Mouse (Mus musculus) MEL (cell line): ENCODE results near the gene Lbp.

Source experiments
- BHLHE40 ChIP-seq: IDR thresholded peaks from 2 replicates; pipeline ENCODE4 v1.6.1; 2012; ENCODE audit warnings: low read depth, mild to moderate bottlenecking, inconsistent platforms, low read length, improper control_type of control experiment, borderline replicate concordance
- CTCF ChIP-seq, 3 experiments: IDR thresholded peaks in 2 of 3; conservative IDR thresholded peaks in 1 of 3; 2 replicates each; pipeline ENCODE4 v1.5.1; 2011 to 2012; ENCODE audit warnings: low read length in 3 of 3, low read depth in 2 of 3, mild to moderate bottlenecking in 2 of 3, improper control_type of control experiment in 1 of 3, inconsistent platforms in 1 of 3, mixed read lengths in 1 of 3, moderate library complexity in 1 of 3; ENCODE audit not compliant: control insufficient read depth in 1 of 3, insufficient read depth in 1 of 3, poor library complexity in 1 of 3, severe bottlenecking in 1 of 3
- EP300 ChIP-seq, 2 experiments: IDR thresholded peaks; 2 replicates each; pipeline ENCODE4 v1.6.1; 2011; ENCODE audit warnings: improper control_type of control experiment in 2 of 2, low read length in 2 of 2, low read depth in 1 of 2, mild to moderate bottlenecking in 1 of 2
- GATA1 ChIP-seq: IDR thresholded peaks from 2 replicates; pipeline ENCODE4 v1.6.1; 2011; ENCODE audit warnings: low read depth, low read length, improper control_type of control experiment
- HCFC1 ChIP-seq: IDR thresholded peaks from 2 replicates; pipeline ENCODE4 v1.6.1; 2012; ENCODE audit warnings: low read depth, mild to moderate bottlenecking, inconsistent platforms, low read length, improper control_type of control experiment, moderate library complexity
- JUND ChIP-seq: IDR thresholded peaks from 2 replicates; pipeline ENCODE4 v1.6.1; 2011; ENCODE audit warnings: low read depth, mild to moderate bottlenecking, improper control_type of control experiment, low read length
- KAT2A ChIP-seq: conservative IDR thresholded peaks from 2 replicates; pipeline ENCODE4 v1.6.1; 2012; ENCODE audit warnings: low read depth, low read length, improper control_type of control experiment, inconsistent platforms
- MYB ChIP-seq: IDR thresholded peaks from 2 replicates; pipeline ENCODE4 v1.6.1; 2011; ENCODE audit warnings: mild to moderate bottlenecking, low read depth, low read length, improper control_type of control experiment
- NRF1 ChIP-seq: IDR thresholded peaks from 2 replicates; pipeline ENCODE4 v1.6.1; 2014; ENCODE audit warnings: low read depth, mild to moderate bottlenecking, inconsistent platforms, low read length, improper control_type of control experiment, moderate library complexity; ENCODE audit not compliant: poor library complexity, insufficient read depth, severe bottlenecking
- POLR2A ChIP-seq, 2 experiments: IDR thresholded peaks; 2 replicates each; pipeline ENCODE4 v1.6.1; 2011 to 2012; ENCODE audit warnings: low read length in 2 of 2, mild to moderate bottlenecking in 2 of 2, control low read depth in 1 of 2, improper control_type of control experiment in 1 of 2, low read depth in 1 of 2, moderate library complexity in 1 of 2; ENCODE audit not compliant: control insufficient read depth in 1 of 2, insufficient read depth in 1 of 2, poor library complexity in 1 of 2
- TAL1 ChIP-seq: IDR thresholded peaks from 2 replicates; pipeline ENCODE4 v1.6.1; 2012; ENCODE audit warnings: mild to moderate bottlenecking, inconsistent platforms, low read length, moderate library complexity, mixed read lengths
- TCF12 ChIP-seq: IDR thresholded peaks from 2 replicates; pipeline ENCODE4 v1.6.1; 2014; ENCODE audit warnings: low read depth, mild to moderate bottlenecking, inconsistent platforms, low read length, improper control_type of control experiment, moderate library complexity
- UBTF ChIP-seq: IDR thresholded peaks from 2 replicates; pipeline ENCODE4 v1.6.1; 2012; ENCODE audit warnings: low read depth, mild to moderate bottlenecking, inconsistent platforms, low read length, improper control_type of control experiment, moderate library complexity, borderline replicate concordance; ENCODE audit not compliant: insufficient read depth
- ZNF384 ChIP-seq: IDR thresholded peaks from 2 replicates; pipeline ENCODE4 v1.6.1; 2012; ENCODE audit warnings: low read depth, mild to moderate bottlenecking, inconsistent platforms, low read length, improper control_type of control experiment

GRCm38 (mm10) chr2:158360873-158361677 lies 54.8 kb downstream of the Lbp start:
- TF ChIP-seq ZNF384 (peak; percentile 94), POLR2A (IDR thresholded peaks at IDR 0.05; ENCODE audit: control insufficient read depth in 1 of 2, insufficient read depth in 1 of 2, low read depth in 1 of 2, low read length in 2 of 2, poor library complexity in 1 of 2) (peak; percentile 56 to 93), GATA1 (0 out of 2 replicates have a peak, but pooled peaks have one; percentile 2), NRF1 (0 out of 2 replicates have a peak, but pooled peaks have one; percentile 19), JUND (no peak), TCF12 (peak; percentile 64), HCFC1 (peak; percentile 91), UBTF (no peak), EP300 (IDR thresholded peaks at IDR 0.05; ENCODE audit: low read depth in 1 of 2, low read length in 2 of 2) (no peak), CTCF (IDR thresholded peaks at IDR 0.05 in 2 of 3, conservative IDR thresholded peaks at IDR 0.05 in 1 of 3; ENCODE audit: control insufficient read depth in 1 of 3, insufficient read depth in 1 of 3, low read depth in 2 of 3, low read length in 3 of 3, poor library complexity in 1 of 3, severe bottlenecking in 1 of 3) (peak; percentile 44 to 84 (median 75); a peak in 5 of 6 replicates), TAL1 (no peak), KAT2A (peak; percentile 65; the same call in 1 of the 2 replicates), MYB (no peak), BHLHE40 (no peak; the same call in 1 of the 2 replicates)
